ENCODE assay signal across 21 mouse cellular contexts in the genomic region with DNA sequence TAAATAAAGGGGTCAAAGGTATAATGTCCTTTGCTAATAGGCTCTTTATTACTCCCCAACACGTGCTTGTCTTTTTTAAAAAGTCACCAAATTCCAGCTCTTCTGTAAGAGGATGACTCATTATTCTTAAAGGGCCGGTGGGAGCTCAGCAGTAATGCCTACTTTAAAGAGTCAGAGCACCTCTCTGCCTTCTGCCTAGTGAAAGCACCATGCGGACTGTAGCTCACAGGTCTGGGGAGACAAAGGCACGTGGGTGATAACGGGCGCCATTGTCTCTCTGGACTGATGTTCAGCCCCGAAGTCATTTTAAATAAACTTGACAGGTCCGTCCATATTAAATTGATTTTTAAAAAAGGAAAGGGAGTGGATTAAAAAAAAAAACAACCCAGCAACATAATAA. TPM values are rescaled to one million over a fixed set of nuclear protein-coding genes. Genes with fewer than 3 reads are reported as not detected.
"Had no signal": no experiment of that assay in that cellular context is flagged by ENCODE, and none has a peak within 500 bp of the region (broad histone marks: within the 10 kb centered on the region; RNA-seq: fewer than 3 reads in every experiment).

No protein-coding gene starts in this region.

- H3K9me3 ChIP-seq: limb, embryonic 10.5 days; limb, embryonic 13.5 days; liver, embryonic 12.5 days; liver, embryonic 15.5 days; lung, embryonic 15.5 days; neural tube, embryonic 12.5 days; neural tube, embryonic 15.5 days had no signal

- H3K27me3 ChIP-seq: limb, embryonic 13.5 days; liver, embryonic 12.5 days; liver, embryonic 15.5 days; lung, embryonic 15.5 days; megakaryocyte, embryonic 14.5 days; neural tube, embryonic 12.5 days; neural tube, embryonic 15.5 days had no signal

- H3K9ac ChIP-seq: limb, embryonic 13.5 days; liver, embryonic 12.5 days; liver, embryonic 15.5 days; lung, embryonic 15.5 days; neural tube, embryonic 12.5 days; neural tube, embryonic 15.5 days had no signal

- DNase-seq: kidney, adult 2 months; kidney, postnatal 25 days; layer of hippocampus, adult 9-11 months; liver; lung, adult 18-20 months; lung, postnatal 10 days; lung, postnatal 36 days; thymus, adult 18-20 months; thymus, postnatal 36 days had no signal

- ATAC-seq: intestine, postnatal 0 days; liver, embryonic 12.5 days had no signal

- H3K36me3 ChIP-seq: limb, embryonic 10.5 days; limb, embryonic 13.5 days; liver, embryonic 12.5 days; liver, embryonic 15.5 days; lung, embryonic 15.5 days; neural tube, embryonic 12.5 days; neural tube, embryonic 15.5 days had no signal

- H3K27ac ChIP-seq: kidney, postnatal 0 days; layer of hippocampus, adult 2 months; limb, embryonic 10.5 days; limb, embryonic 13.5 days; liver, embryonic 12.5 days; liver, embryonic 15.5 days; lung, embryonic 15.5 days; neural tube, embryonic 12.5 days; neural tube, embryonic 15.5 days had no signal

- H3K4me1 ChIP-seq: limb, embryonic 10.5 days; limb, embryonic 13.5 days; liver, embryonic 12.5 days; liver, embryonic 15.5 days; lung, embryonic 15.5 days; megakaryocyte, embryonic 14.5 days; neural tube, embryonic 12.5 days; neural tube, embryonic 15.5 days had no signal

- H3K4me2 ChIP-seq: limb, embryonic 13.5 days; liver, embryonic 12.5 days; liver, embryonic 15.5 days; lung, embryonic 15.5 days; neural tube, embryonic 12.5 days; neural tube, embryonic 15.5 days had no signal

- H3K4me3 ChIP-seq: layer of hippocampus, adult 2 months; limb, embryonic 10.5 days; limb, embryonic 13.5 days; liver, embryonic 12.5 days; liver, embryonic 15.5 days; lung, embryonic 15.5 days; megakaryocyte, embryonic 14.5 days; neural tube, embryonic 12.5 days; neural tube, embryonic 15.5 days had no signal

RNA-seq across cellular contexts. Expression of a gene that starts 33.1 kb away (rescaled TPM):
- polyA plus RNA-seq: spleen, adult 2 months had no signal
